Mouse (Mus musculus) cortical plate, adult 2 months (tissue): ENCODE measurements around the gene Schip1. TPM values are rescaled to one million over a fixed set of nuclear protein-coding genes. Genes with fewer than 3 reads are reported as not detected.

Experiments
- H3K27ac ChIP-seq: fragments of 200-500 bp; 2 replicates; pipeline ENCODE4 v1.5.1; 2012; ENCODE audit warnings: low read length, control low read depth, inconsistent platforms; ENCODE audit not compliant: insufficient read depth
- H3K4me1 ChIP-seq: fragments of 200-500 bp; 2 replicates; pipeline ENCODE4 v1.6.1; 2011; ENCODE audit warnings: low read length; ENCODE audit not compliant: control insufficient read depth, insufficient read depth
- H3K4me3 ChIP-seq: fragments of 200-500 bp; 2 replicates; pipeline ENCODE4 v1.5.1; 2011; ENCODE audit warnings: mild to moderate bottlenecking, low read length, control low read depth; ENCODE audit not compliant: insufficient read depth
- CTCF ChIP-seq: fragments of 200-500 bp; IDR thresholded peaks from 2 replicates; pipeline ENCODE4 v1.5.1; 2011; ENCODE audit warnings: mild to moderate bottlenecking, control low read depth, low read length; ENCODE audit not compliant: insufficient read depth; ENCODE audit errors: extremely low read depth
- POLR2A ChIP-seq: fragments of 200-500 bp; IDR thresholded peaks from 2 replicates; pipeline ENCODE4 v1.6.1; 2011; ENCODE audit warnings: mild to moderate bottlenecking, low read length, control low read depth; ENCODE audit not compliant: insufficient read depth; ENCODE audit errors: extremely low read depth
- polyA plus RNA-seq: library from polyadenylated mRNA; depleted of rRNA; stranded (reverse); fragments of >200 nt; gene quantifications from 2 replicates; pipeline ENCODE4 v1.2.3, GENCODE M21; 2012

The Schip1 gene
- polyA plus RNA-seq, 1 experiment: 207 TPM

- TF ChIP-seq CTCF: no peak
- peak; percentile 38; the same call in 1 of the 2 replicates for TF ChIP-seq POLR2A
- Histone ChIP-seq H3K4me1 (peaks cover 19% of the 10 kb centered on the region), H3K27ac (no peak overlapping the region), H3K4me3 (no peak overlapping the region)
Measured at GRCm38 (mm10) chr3:68589220-68589840, 524.7 kb downstream of the Schip1 start.

GRCm38 (mm10) chr3:68590436-68590835 lies 525.8 kb downstream of the Schip1 start:
- TF ChIP-seq CTCF: no peak
- TF ChIP-seq POLR2A: no peak
- no peak overlapping the region for H3K27ac ChIP-seq
- peaks cover 20% of the 10 kb centered on the region for H3K4me1 ChIP-seq
- no peak overlapping the region for H3K4me3 ChIP-seq

- Histone ChIP-seq H3K4me1 (peaks cover 21% of the 10 kb centered on the region), H3K4me3 (no peak overlapping the region), H3K27ac (0 out of 2 replicates have a peak overlapping the region, but pooled peaks have one; percentile 17)
- TF ChIP-seq CTCF (no peak), POLR2A (no peak)
Measured at GRCm38 (mm10) chr3:68592575-68592974, 528.0 kb downstream of the Schip1 start.

- TF ChIP-seq POLR2A (peak; percentile 58), CTCF (no peak)
- H3K27ac ChIP-seq: 0 out of 2 replicates have a peak overlapping the region, but pooled peaks have one; percentile 17
- H3K4me3 ChIP-seq: no peak overlapping the region
- H3K4me1 ChIP-seq: peaks cover 21% of the 10 kb centered on the region
Measured at GRCm38 (mm10) chr3:68593073-68593867, 528.7 kb downstream of the Schip1 start.

- Histone ChIP-seq H3K4me1 (peaks cover 18% of the 10 kb centered on the region), H3K27ac (0 out of 2 replicates have a peak overlapping the region, but pooled peaks have one; percentile 33), H3K4me3 (no peak overlapping the region)
- TF ChIP-seq POLR2A: no peak
- no peak for TF ChIP-seq CTCF
Measured at GRCm38 (mm10) chr3:68595316-68595925, 530.8 kb downstream of the Schip1 start.

GRCm38 (mm10) chr3:68596938-68597337 lies 532.3 kb downstream of the Schip1 start:
- TF ChIP-seq CTCF: no peak
- TF ChIP-seq POLR2A: no peak
- Histone ChIP-seq H3K4me1 (peaks cover 20% of the 10 kb centered on the region), H3K4me3 (no peak overlapping the region), H3K27ac (no peak overlapping the region)

- peak overlapping the region; percentile 44; the same call in 1 of the 2 replicates for H3K27ac ChIP-seq
- peaks cover 25% of the 10 kb centered on the region for H3K4me1 ChIP-seq
- TF ChIP-seq POLR2A (0 out of 2 replicates have a peak, but pooled peaks have one; percentile 15), CTCF (no peak)
- no peak overlapping the region for H3K4me3 ChIP-seq
Measured at GRCm38 (mm10) chr3:68602891-68603290, 538.3 kb downstream of the Schip1 start.

- Histone ChIP-seq H3K4me1 (peaks cover 23% of the 10 kb centered on the region), H3K27ac (peak overlapping the region; percentile 63), H3K4me3 (no peak overlapping the region)
- no peak for TF ChIP-seq CTCF
- no peak for TF ChIP-seq POLR2A
Measured at GRCm38 (mm10) chr3:68604467-68604866, 539.9 kb downstream of the Schip1 start.

- Histone ChIP-seq H3K4me1 (peaks cover 25% of the 10 kb centered on the region), H3K4me3 (no peak overlapping the region), H3K27ac (peak overlapping the region; percentile 63)
- TF ChIP-seq CTCF (no peak), POLR2A (no peak)
Measured at GRCm38 (mm10) chr3:68604962-68605361, 540.4 kb downstream of the Schip1 start.
